Mouse (Mus musculus) myocyte (in vitro differentiated cells): Measurements from ENCODE around the gene Fam169b.

Experiments used
- CEBPB ChIP-seq: IDR thresholded peaks from 2 replicates; pipeline ENCODE4 v1.6.1; 2011; ENCODE audit warnings: mild to moderate bottlenecking, moderate library complexity; ENCODE audit not compliant: poor library complexity, insufficient read depth, severe bottlenecking
- MAX ChIP-seq: IDR thresholded peaks from one replicate; pipeline ENCODE4 v1.6.1; 2011; ENCODE audit warnings: low read depth, mild to moderate bottlenecking, control low read depth
- POLR2A ChIP-seq: IDR thresholded peaks from one replicate; pipeline ENCODE4 v1.6.1; 2011; ENCODE audit warnings: low read depth, mild to moderate bottlenecking, control low read depth, moderate library complexity; ENCODE audit not compliant: insufficient read length
- POLR2AphosphoS2 ChIP-seq: IDR thresholded peaks from one replicate; pipeline ENCODE4 v1.6.1; 2011; ENCODE audit warnings: low read depth, control low read depth; ENCODE audit not compliant: insufficient read length
- SRF ChIP-seq: IDR thresholded peaks from one replicate; pipeline ENCODE4 v1.6.1; 2011; ENCODE audit warnings: low read depth; ENCODE audit not compliant: control insufficient read depth, insufficient read length
- TCF12 ChIP-seq: IDR thresholded peaks from one replicate; pipeline ENCODE4 v1.6.1; 2011; ENCODE audit warnings: mild to moderate bottlenecking, control low read depth; ENCODE audit not compliant: poor library complexity, insufficient read depth, severe bottlenecking
- USF1 ChIP-seq: IDR thresholded peaks from one replicate; pipeline ENCODE4 v1.6.1; 2011; ENCODE audit warnings: low read depth, mild to moderate bottlenecking, control low read depth, moderate library complexity

DNA sequence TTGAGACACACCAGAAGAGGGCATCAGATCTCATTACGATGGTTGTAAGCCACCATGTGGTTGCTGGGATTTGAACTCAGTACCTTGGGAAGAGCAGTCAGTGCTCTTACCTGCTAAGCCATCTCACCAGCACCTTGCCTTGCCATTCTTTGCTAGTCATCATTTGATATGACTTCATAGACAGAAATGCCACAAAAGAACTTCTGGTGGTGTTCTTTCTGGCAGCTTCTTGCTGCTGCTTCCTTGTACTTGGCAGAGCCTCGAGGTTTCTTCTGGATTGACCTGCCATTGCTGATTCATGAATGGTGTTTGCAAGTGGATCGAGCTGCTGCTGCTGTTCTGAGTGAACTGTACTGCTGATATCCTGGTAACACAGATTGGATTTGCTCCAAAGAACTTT is 22.7 kb upstream of the Fam169b start:
- TF ChIP-seq USF1 (no peak), TCF12 (no peak), POLR2A (no peak), POLR2AphosphoS2 (no peak), CEBPB (no peak), SRF (no peak), MAX (no peak)
